Mouse (Mus musculus): ENCODE data around the gene Nlrp3. TPM values are rescaled to one million over a fixed set of nuclear protein-coding genes. Genes with fewer than 3 reads are reported as not detected.

The Nlrp3 gene
- polyA plus RNA-seq (2012; rRNA removed), result 0.30 and 0.43 TPM in 2 replicates

DNA sequence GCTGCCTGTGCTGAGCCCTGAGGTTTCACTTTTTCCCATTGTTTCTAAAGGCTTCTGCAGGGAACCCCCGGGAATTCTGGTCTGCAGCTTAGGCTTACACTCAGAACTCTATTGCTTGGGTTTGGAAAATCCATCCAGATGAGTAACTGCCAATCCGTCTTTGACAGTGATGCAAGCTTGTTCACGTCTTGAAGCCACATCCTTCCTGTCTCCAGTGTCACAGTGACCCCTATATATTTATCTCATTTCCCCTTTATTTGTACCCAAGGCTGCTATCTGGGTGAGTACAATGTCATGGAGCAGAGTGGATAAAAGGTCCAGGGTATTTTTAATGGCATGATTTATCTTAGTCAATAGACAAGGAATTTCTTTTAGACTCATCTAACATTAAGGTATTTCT is at the start of gene Nlrp3:
Nlrp3 (plus strand) TSS at position 245 of the 400 bp plus-strand sequence.
- no peak for DNase-seq (ENCODE audit: low read depth, low spot score)
- WGBS, result 45% methylated on average over 3 of the region's 3 CpGs

DNA sequence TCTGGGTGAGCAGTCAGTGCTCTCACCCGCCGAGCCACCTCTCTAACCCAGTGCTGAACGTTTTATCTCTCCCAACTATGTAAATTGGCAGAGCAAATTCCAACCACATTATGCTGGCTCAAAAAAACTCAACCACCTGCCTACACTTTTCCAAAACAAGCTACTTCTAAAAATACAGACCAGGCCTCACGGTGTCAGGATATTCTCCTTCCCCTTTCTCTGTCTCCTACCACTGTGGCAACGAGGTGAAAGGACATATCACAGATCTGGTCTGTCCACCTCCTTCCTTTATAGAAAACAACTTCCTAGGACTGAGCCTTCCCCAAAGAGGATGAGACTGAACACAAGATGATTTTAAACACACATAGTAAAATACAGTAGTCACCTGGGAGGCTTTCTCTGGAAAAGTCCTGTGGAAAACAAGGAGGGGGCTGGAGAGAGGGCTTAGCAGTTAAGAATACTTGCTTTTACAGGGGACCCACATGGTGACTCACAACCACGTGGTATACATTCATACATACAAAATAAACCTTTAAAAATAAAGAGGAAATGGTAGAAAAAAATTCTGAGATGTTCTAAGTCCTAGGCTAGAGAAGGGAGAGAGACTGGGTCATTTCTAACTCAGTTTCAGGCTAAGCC is 44.6 kb upstream of the Nlrp3 start:
- DNase-seq (ENCODE audit: low read depth, low spot score), result no peak
- WGBS, result 69% methylated on average over 6 of the region's 6 CpGs

DNA sequence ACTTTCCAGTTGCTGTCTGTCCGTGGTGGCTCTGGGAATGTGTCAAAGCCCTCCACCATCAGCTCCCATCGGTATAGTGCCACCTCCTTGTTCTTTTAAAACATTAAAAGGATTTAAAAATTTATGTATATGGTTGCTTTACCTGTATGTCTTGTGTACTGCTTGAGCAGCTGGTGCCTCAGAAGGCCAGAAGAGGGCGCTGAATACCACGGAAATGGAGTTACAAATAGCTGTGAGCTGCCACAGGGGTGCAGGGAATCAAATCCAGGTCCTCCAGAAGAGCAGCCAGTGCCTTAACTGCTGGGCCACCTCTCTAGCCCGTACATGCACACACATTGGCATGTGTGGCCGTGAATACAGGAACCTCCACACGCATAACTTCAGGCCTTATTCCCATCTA is 43.6 kb upstream of the Nlrp3 start:
- no peak for DNase-seq (ENCODE audit: low read depth, low spot score)
- WGBS, result 94% methylated on average over 7 of the region's 7 CpGs

DNA sequence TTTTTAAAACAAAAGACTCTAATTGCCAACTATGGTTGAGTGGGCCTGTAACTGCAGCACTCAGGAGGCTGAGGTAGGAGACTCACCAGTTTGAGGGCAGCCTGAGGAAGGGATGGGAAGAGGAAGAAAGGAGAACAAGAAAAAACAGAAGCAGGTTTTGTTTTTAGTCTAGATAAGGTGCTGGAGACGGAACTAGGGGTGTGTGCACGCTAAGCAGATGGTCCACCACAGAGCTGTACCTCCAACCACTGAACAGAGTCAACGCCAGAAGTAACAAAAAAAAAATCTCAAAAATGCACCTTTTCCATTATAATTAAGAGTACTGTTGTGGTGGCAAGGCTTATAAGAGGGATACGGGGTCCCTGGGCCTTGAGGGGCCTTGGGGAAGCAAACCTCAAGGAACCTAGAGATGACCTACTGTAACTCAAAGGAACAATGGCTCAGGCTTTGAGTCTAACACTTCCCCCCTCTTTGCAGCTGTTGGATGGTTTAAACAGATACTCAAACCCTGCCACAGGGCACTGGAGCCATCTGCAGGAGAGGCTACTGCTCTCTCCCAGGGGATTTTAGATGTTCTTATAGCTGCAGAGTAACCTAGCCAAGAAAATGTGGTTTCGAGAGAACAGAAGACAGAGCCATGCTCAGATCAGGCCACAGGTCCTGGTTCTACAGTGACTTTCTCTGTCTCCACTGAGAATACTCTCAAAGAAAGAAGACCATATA is 39.2 kb upstream of the Nlrp3 start:
- DNase-seq (ENCODE audit: low read depth, low spot score), result no peak
- WGBS, result 87% methylated on average over 5 of the region's 5 CpGs

DNA sequence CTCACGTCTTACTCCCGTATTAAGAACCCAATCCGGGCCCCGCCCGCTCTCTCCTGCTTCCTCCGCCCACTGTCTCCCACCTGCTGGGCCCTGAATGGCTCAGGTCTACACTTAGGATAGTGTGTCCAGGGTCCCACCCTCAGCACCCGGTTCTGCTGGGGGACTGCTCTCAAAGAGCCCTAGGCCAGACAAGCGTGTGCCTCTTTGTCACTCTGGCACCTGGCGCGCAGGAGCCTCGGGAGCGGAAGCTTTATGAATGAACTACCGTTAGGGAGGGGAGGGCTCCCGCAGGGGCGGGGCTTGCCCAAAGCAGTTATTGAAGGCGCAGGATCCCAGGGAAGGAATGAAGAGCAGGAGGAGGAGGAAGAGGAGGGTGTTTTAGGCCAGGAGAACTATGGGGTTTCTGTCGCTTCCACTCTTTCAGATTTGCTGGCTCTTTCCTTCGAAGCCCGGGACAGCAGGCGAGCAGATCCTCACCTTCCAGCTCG is 36.0 kb upstream of the Nlrp3 start:
- DNase-seq (ENCODE audit: low read depth, low spot score), result peak; percentile 42
- 0% methylated on average over 21 of the region's 21 CpGs for WGBS

DNA sequence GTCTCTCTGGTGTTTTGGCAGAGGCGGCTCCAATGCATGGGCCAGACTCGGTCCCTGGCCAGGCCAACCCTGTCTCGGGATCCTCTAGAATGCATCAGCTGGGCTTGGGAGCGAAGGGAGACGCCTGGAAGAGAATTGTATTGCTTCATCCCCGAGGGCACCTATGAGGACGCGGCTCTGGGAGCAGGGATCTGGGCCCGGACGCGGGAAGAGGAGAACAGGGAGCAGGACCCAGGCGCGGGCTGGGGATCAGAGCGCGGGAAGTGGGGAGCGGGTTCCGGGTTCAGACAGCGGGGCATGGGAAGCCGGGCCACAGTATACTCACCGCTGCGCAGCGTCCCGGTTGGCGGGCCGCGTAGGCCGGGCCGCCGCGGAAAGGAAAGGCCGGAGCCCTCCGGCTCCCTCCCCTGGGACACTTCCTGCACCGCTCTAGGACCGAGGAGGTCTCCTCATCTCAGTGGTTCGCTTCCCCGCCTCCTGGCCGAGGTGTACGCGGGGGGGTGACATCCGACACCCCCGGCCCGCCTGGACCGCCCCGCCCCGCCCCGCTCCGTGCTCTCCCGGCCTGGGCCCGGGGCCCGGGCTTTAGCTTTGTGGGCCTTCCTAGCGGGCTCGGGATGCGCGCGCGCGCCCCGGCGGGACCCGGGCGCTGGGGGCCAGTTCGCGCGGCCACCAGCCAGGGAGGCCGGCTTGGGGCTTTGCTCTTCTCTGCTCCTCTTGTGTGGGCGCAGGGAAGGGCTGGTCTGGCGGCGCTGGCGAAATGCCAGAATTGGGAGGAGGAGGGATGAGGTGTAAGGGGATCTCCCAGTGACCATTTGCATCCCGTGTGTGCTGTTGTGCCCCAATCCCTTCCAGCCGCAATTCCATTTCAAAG is 35.3 kb upstream of the Nlrp3 start:
- under 1% methylated on average over 61 of the region's 71 CpGs for WGBS
- peak; percentile 39 for DNase-seq (ENCODE audit: low read depth, low spot score)

DNA sequence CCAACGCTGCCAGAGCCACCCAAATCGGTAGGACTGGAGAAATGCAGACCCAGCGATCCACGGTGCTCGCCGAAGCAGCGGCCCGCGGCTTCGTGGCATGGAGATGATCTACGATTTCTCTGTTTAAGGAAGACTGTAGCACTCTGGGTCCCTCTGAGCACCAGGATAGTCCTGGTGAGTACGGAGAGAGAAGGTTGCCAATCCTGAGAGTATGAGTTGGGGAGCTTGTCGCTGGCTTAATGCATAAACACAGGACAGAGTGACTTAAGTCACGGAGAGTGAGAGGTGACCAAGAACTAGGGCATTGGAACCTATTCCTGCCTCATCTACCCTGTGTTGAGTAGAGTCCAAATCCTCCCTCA is 34.7 kb upstream of the Nlrp3 start:
- 4% methylated on average over 14 of the region's 14 CpGs for WGBS

DNA sequence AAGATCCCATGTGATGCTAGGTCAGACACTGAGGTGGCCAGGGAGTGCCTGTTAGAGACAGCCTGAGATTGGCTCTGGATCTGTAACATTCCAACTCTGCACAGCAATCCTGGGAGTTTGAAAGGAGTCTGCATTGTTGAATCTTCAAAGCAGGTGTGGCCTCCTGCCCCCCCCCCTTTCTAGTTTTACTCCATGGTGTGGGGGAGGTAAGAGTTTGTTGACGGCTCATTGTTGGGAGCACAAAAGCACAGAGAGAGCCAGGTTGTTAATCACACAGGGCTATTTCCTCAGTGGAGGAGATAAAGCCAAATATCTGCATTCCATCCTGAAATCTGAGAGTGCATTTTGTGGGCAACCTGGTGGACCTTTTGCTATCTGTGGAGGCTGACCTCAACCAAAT is 29.8 kb upstream of the Nlrp3 start:
- 70% methylated on average over 1 of the region's 1 CpGs for WGBS
- DNase-seq (ENCODE audit: low read depth, low spot score), result no peak

More for the DNA sequence above, 34.7 kb upstream of the Nlrp3 start:
- DNase-seq (ENCODE audit: low read depth, low spot score), result no peak

DNA sequence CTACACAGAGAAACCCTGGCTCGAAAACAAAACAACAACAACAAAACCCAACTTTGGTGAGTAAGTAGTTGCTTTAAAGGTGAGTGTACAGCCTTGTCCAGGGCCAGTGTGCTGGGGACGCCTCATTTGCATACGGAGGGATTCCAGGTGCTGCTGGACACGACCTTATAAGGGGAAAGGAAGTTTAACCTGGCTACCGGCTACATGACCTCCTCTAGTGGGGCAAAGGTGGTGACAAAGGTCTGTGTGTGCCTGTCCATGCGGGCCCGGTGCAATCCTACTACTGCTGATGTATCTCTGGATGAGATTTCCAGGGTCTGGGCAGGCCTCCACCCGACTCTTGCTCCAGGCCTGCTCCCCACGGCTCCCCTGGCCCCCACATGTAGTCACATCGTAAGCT is 28.6 kb upstream of the Nlrp3 start:
- 84% methylated on average over 10 of the region's 10 CpGs for WGBS
- DNase-seq (ENCODE audit: low read depth, low spot score), result no peak

DNA sequence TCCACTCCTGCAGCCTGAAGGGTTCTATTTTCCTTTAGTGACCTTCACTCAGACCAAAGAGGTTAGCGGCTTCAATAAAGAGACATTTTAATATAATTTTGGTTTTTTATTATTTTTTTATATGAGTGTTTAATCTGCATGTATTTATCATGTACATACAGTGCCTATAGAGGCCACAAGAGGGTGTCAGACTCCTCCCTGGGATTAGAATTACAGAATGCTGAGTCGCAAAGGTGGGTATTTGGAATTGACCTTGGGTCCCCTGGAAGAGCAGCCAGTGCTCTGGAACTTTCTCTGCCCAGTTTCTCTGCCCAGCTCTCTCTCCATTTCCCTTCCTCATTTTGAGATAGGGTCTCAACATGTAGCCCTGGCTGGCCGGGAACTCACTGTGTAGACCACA is 27.8 kb upstream of the Nlrp3 start:
- 79% methylated on average over 3 of the region's 3 CpGs for WGBS
- no peak for DNase-seq (ENCODE audit: low read depth, low spot score)

DNA sequence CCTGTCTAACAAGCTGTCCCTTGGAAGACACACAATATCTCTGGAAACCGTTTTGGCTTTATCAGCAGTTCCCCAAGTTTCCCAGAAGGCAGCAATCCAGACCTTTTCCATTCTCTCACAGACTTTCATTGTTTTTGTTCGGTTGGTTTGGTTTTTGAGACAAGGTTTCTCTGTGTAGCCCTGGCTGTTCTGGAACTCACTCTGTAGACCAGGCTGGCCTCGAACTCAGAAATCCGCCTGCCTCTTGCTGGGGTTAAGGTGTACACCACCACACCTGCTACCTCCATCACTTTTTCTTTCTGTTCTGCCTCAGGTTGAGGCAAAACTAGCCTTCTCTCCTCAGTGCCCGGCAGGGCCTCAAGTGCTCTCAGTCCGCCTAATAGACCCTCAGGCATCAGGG is 27.0 kb upstream of the Nlrp3 start:
- 66% methylated on average over 6 of the region's 6 CpGs for WGBS
- no peak for DNase-seq (ENCODE audit: low read depth, low spot score)

DNA sequence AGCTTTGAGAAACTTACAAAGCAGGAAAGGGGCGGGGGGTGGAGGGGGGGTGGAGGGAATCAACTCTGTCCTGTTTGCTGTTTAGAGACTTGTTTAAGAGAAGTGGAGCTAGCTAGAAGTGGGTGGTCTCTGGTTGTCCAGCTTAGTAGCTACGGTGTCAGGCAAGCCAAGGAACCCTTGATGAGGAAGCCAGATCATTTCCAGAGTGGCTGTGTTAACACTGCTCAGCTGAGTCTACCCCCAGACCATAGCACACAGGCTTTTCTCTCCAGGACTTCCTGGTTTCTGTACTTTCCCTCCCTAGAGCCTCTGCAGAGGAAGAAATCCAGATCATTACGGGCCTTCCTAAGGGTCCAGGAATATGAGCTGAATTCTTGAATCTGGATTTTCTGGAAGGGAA is 26.6 kb upstream of the Nlrp3 start:
- WGBS, result 59% methylated on average over 3 of the region's 3 CpGs
- no peak for DNase-seq (ENCODE audit: low read depth, low spot score)

DNA sequence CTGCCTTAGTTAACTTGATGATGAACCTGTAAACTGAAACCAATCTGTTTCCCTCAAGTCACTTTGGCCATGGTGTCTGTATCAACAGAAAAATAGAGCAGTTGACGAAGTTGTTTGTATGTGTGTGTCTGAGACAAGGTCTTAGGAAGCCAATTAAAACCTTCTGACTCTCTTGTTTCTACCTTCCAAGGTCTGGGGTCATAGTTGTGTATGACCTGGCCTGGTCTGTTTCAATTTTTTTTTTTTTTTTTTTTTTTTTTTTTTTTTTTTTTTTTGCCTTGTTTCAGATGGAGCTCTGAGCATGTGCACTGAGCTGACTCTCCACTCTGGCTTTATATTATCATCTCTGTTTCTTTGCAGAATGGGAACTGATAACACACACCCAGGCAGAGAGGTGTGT is 23.9 kb upstream of the Nlrp3 start:
- DNase-seq (ENCODE audit: low read depth, low spot score), result no peak
- 92% methylated on average over 1 of the region's 1 CpGs for WGBS

DNA sequence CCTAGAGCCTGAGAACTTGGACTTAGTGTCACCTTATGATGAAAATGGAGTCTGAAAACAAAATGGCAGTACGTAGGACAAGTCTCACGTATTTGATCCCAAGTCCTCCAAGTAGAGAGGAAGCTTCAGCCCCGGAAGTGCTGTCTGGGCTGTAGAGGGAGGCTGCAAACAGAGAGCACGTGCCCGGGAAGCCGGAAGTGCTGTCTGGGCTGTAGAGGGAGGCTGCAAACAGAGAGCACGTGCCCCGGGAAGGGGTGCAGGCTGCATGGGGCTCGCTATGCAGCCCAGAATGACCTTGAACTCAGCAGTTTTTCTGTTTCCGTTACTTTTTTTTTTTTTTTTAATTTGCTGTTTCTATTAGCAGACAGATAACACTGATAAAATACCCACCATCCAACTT is 23.1 kb upstream of the Nlrp3 start:
- WGBS, result 47% methylated on average over 10 of the region's 10 CpGs

DNA sequence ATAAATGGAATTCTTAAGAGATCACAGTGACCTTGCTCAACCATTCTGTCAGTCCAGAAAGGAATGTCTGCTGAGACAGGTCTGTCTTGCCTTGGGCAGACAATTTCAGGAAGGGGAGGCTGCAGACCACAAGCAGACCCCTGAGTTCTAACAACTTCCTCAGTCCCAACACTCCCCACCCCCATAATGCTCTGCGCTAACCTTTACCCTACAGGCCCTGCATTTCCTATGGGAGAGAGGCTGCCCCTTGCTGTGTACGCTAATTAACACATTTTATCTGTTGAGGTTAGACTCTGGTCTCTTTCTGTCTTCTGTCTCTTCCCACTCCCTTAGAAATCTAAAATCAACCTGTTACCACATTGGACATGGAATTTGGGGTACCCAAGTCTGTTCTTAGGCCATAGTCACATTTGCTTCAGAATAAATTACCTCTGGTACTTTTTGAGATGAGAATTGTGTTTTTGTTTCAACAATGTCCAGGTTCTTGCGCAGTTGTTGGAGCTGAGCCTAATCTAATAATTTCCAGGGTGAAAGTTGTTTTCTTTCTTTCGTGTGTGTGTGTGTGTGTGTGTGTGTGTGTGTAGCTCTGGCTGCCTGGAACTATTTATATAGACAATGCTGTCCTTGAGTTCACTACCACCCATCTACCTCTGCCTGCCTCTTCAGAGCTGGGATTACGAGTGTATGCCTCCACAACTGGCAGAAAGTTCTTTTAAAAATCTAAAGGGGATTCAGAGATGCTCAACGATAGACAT is 21.4 kb upstream of the Nlrp3 start:
- WGBS, result 64% methylated on average over 6 of the region's 6 CpGs
- no peak for DNase-seq (ENCODE audit: low read depth, low spot score)

More for the DNA sequence above, 23.1 kb upstream of the Nlrp3 start:
- DNase-seq (ENCODE audit: low read depth, low spot score), result no peak

DNA sequence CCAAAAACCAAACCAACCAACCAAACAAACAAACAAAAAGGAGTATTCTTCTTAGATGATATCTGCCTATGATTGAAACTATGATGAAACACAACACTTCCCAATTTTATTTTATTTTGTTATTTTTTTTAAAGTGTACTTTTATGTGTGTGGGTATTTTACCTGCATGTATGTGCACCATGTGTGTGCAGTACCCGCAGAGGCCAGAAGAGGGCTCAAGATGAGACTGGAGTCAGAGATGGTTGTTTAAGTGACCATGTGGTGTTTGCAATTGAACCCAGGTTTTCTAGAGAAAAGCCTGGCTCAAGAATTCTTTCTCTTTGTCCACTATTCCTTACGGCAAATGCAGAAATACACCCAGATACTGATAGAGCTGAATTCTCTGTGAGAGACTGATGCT is 17.2 kb upstream of the Nlrp3 start:
- WGBS, result 96% methylated on average over 2 of the region's 2 CpGs
- no peak for DNase-seq (ENCODE audit: low read depth, low spot score)

DNA sequence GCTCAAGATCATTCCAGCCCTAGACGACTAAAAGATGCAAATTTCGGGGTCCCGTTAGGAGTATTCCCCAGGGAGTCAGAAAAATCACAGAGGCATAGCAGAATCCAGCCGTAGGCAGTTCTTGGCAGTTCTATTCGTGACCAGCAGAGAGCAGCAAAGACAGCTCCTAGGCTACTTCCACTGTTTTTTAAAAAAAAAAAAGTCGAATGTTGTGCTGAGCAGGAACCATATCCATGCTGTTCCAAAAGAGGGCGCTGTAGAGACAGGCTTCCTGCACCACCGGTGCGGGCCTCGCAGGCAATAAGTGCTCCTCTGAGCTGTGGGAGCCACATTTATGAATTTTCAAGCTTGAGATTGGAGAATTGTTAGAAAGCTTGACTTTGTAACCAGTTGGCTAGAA is 16.1 kb upstream of the Nlrp3 start:
- DNase-seq (ENCODE audit: low read depth, low spot score), result peak; percentile 32
- 6% methylated on average over 10 of the region's 10 CpGs for WGBS

DNA sequence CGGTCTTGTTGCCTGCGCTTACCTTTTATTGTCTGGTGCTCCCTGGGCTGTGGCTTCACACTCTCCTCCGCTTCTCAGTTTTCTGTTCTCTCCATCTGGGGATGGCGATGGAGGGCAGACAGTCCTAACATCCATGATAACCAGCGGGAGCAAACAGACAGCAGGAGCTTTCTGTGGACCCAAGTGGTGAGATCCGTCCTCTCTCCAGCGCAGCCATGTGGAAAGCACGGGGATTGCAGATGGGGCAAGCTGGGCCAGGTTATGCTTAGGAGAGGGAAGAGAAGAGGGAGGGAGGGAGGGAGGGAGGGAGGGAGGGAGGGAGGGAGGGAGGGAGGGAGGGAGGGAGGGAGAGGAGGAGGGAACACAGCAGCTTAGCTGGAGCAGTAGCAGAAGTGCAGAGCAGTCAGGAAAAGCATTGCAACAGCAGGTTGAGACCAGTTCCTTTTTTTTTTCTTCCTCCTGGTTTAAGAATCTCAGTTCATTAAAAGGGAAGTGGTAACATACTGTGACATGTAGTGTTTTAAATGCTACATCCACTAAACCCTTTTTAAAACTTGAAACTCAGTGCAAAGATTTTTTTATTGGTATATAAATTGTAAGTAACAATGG is 14.8 kb upstream of the Nlrp3 start, which contains the start of gene Zkscan17:
Zkscan17 (minus strand) TSS at position 280 of the 609 bp plus-strand sequence.
- 50% methylated on average over 8 of the region's 8 CpGs for WGBS
- DNase-seq (ENCODE audit: low read depth, low spot score), result no peak

DNA sequence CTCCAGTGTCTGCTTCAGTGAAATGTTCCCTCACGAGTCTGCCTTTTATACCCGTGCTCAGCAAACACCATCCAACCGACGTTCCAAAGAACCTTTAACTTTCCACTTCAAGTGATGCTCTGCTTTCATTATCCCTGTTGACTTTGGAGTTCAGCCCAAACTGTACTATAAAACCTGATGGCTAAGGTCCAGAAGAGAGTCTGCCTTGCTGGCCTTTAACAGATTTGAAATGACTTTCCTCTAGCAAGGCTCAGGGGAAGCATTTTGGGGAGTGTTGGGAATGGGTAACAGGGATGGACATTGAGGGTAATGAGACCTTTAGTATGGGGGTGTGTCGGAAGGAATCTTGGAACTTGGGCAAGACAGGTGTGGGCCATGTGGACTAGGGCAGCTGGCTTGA is 11.1 kb upstream of the Nlrp3 start:
- DNase-seq (ENCODE audit: low read depth, low spot score), result no peak
- WGBS, result 20% methylated on average over 5 of the region's 5 CpGs
